Mouse (Mus musculus) midbrain, embryonic 10.5 days (tissue): ENCODE measurements at regions not wholly inside any gene's neighbourhood (a gene's known extent, or its start where the extent isn't known, plus 50 kb on each side); places are given as distances from the start of the nearest gene placed in this dataset.

Source experiments
- DNase-seq: peaks from one replicate; pipeline ENCODE4 v3.0.0-alpha.2; 2017; ENCODE audit warnings: low spot score
- H3K27ac ChIP-seq: fragments of 300-500 bp; sonication (generic); replicated peaks from 2 replicates; pipeline ENCODE4 v1.5.1; 2016; ENCODE audit warnings: mild to moderate bottlenecking
- H3K27me3 ChIP-seq: fragments of 300-500 bp; sonication (generic); 2 replicates; pipeline ENCODE4 v1.6.1; 2016; ENCODE audit warnings: low read depth, mild to moderate bottlenecking; ENCODE audit not compliant: poor library complexity, severe bottlenecking
- H3K36me3 ChIP-seq: fragments of 300-500 bp; sonication (generic); 2 replicates; pipeline ENCODE4 v1.6.1; 2016; ENCODE audit warnings: mild to moderate bottlenecking, moderate library complexity
- H3K4me1 ChIP-seq: fragments of 300-500 bp; sonication (generic); 2 replicates; pipeline ENCODE4 v1.6.1; 2016
- H3K4me3 ChIP-seq: fragments of 300-500 bp; sonication (generic); 2 replicates; pipeline ENCODE4 v1.5.1; 2016; ENCODE audit warnings: mild to moderate bottlenecking, moderate library complexity
- H3K9me3 ChIP-seq: fragments of 300-500 bp; sonication (generic); replicated peaks from 2 replicates; pipeline ENCODE4 v1.6.1; 2016; ENCODE audit warnings: mild to moderate bottlenecking
- WGBS: fragments of 180-500 bp; shearing (Covaris S2); methylation state at CpG from one replicate; pipeline ENCODE4 v1.1.7; 2016; 5-methylcytosine and 5-hydroxymethylcytosine counted together

- WGBS = 89% methylated on average over 21 of the region's 21 CpGs
- Histone ChIP-seq H3K9me3 (no peaks in the 10 kb centered on the region), H3K27me3 (no peaks in the 10 kb centered on the region), H3K4me3 (no peak overlapping the region), H3K36me3 (no peaks in the 10 kb centered on the region), H3K27ac (no peak overlapping the region), H3K4me1 (peaks cover 9% of the 10 kb centered on the region; the same call in 1 of the 2 replicates)
- DNase-seq = no peak
Measured at GRCm38 (mm10) chr5:148624649-148625405, 72.2 kb upstream of the Ubl3 start.

- H3K27ac ChIP-seq = no peak overlapping the region
- H3K36me3 ChIP-seq = no peaks in the 10 kb centered on the region
- DNase-seq = no peak
- no peak overlapping the region for H3K4me3 ChIP-seq
- H3K4me1 ChIP-seq = peaks cover 14% of the 10 kb centered on the region
- H3K9me3 ChIP-seq = 0 out of 2 replicates have a peak, but pooled peaks cover 4% of the 10 kb centered on the region
- H3K27me3 ChIP-seq = no peaks in the 10 kb centered on the region
- WGBS = 64% methylated on average over 10 of the region's 10 CpGs
Measured at GRCm38 (mm10) chr5:148620895-148621786, 68.6 kb upstream of the Ubl3 start.

- Histone ChIP-seq H3K9me3 (0 out of 2 replicates have a peak, but pooled peaks cover 4% of the 10 kb centered on the region), H3K36me3 (no peaks in the 10 kb centered on the region), H3K4me1 (peaks cover 19% of the 10 kb centered on the region), H3K4me3 (no peak overlapping the region), H3K27me3 (no peaks in the 10 kb centered on the region), H3K27ac (no peak overlapping the region)
- WGBS = 93% methylated on average over 2 of the region's 2 CpGs
- DNase-seq = no peak
Measured at GRCm38 (mm10) chr5:148619917-148620316, 67.3 kb upstream of the Ubl3 start.

- Histone ChIP-seq H3K9me3 (0 out of 2 replicates have a peak, but pooled peaks cover 4% of the 10 kb centered on the region), H3K4me3 (no peak overlapping the region), H3K27ac (peak overlapping the region; percentile 65), H3K4me1 (peaks cover 15% of the 10 kb centered on the region), H3K36me3 (no peaks in the 10 kb centered on the region), H3K27me3 (no peaks in the 10 kb centered on the region)
- DNase-seq = no peak
- WGBS = 83% methylated on average over 3 of the region's 3 CpGs
Measured at GRCm38 (mm10) chr5:148616426-148616825, 63.8 kb upstream of the Ubl3 start.

GRCm38 (mm10) chr5:148615706-148616366 is 63.2 kb upstream of the Ubl3 start:
- 0 out of 2 replicates have a peak, but pooled peaks cover 4% of the 10 kb centered on the region for H3K9me3 ChIP-seq
- H3K36me3 ChIP-seq = no peaks in the 10 kb centered on the region
- WGBS = 69% methylated on average over 10 of the region's 10 CpGs
- peaks cover 12% of the 10 kb centered on the region for H3K4me1 ChIP-seq
- H3K27me3 ChIP-seq = no peaks in the 10 kb centered on the region
- H3K4me3 ChIP-seq = no peak overlapping the region
- peak; percentile 37 for DNase-seq
- H3K27ac ChIP-seq = peak overlapping the region; percentile 65

DNA sequence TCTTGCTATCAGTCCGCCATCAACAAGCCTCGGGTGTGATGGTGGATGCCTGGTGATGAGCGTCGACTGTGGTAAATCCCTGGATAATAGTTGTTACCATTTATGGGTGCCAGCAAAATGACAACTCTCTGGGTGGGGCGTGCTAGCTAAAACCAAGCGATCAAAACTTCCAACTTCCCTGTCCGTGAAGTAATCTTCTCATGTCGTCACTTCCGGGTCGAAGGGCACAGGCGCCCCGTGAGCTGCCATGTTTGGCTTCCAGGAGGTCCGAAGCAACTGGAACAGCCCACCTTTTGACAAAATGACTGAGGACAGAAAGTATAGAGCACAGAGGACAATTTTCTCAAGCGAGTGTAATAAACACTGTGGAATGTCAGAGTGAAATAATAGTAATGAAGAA is 62.5 kb upstream of the Ubl3 start:
- Histone ChIP-seq H3K4me3 (no peak overlapping the region), H3K36me3 (no peaks in the 10 kb centered on the region), H3K27ac (no peak overlapping the region), H3K9me3 (0 out of 2 replicates have a peak, but pooled peaks cover 4% of the 10 kb centered on the region), H3K27me3 (no peaks in the 10 kb centered on the region), H3K4me1 (peaks cover 11% of the 10 kb centered on the region)
- 96% methylated on average over 14 of the region's 14 CpGs for WGBS
- no peak for DNase-seq

DNA sequence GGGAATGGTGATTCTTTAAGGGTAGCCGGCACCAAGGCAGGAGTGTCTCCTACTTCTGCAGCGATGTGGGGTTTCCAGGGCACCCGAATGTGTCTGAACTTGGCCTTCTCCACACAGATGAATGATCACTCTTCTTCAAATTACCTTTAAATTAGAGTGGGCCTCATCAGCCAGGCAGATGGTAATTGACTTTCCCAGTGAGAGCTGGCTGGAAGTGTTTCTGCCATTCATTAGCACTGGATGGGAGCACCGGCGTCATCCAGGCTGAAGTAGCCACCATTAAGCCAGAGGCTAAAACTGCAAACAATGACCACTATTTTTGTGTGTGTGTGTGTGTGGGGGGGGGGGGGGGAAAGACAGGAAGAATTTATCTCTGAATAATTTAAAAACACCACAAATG is 58.7 kb upstream of the Ubl3 start:
- H3K4me3 ChIP-seq = no peak overlapping the region
- no peak for DNase-seq
- H3K27me3 ChIP-seq = no peaks in the 10 kb centered on the region
- H3K27ac ChIP-seq = no peak overlapping the region
- no peaks in the 10 kb centered on the region for H3K9me3 ChIP-seq
- WGBS = 82% methylated on average over 5 of the region's 5 CpGs
- no peaks in the 10 kb centered on the region for H3K36me3 ChIP-seq
- peaks cover 28% of the 10 kb centered on the region for H3K4me1 ChIP-seq

DNA sequence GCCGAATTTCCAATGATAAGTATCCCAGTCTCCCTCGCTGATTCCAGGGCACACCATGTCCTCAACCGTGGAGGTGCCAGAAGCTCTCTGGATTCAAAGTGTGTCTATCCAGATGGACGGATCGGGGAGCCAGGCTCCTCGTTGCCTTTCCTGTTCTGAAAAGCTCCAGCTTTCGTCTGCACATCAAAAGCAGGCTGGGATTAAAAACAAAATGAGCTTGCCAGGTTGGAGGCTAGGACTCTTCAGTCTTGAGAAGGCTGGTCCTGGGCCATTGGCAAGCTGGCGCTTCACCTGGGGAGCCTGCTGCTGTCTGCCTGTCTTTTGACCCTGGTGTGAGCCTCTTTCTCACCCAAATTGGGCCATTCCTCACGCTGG is 56.9 kb upstream of the Ubl3 start:
- 79% methylated on average over 9 of the region's 9 CpGs for WGBS
- Histone ChIP-seq H3K27ac (no peak overlapping the region), H3K27me3 (no peaks in the 10 kb centered on the region), H3K4me3 (no peak overlapping the region), H3K4me1 (peaks cover 20% of the 10 kb centered on the region), H3K36me3 (no peaks in the 10 kb centered on the region), H3K9me3 (no peaks in the 10 kb centered on the region)
- no peak for DNase-seq

DNA sequence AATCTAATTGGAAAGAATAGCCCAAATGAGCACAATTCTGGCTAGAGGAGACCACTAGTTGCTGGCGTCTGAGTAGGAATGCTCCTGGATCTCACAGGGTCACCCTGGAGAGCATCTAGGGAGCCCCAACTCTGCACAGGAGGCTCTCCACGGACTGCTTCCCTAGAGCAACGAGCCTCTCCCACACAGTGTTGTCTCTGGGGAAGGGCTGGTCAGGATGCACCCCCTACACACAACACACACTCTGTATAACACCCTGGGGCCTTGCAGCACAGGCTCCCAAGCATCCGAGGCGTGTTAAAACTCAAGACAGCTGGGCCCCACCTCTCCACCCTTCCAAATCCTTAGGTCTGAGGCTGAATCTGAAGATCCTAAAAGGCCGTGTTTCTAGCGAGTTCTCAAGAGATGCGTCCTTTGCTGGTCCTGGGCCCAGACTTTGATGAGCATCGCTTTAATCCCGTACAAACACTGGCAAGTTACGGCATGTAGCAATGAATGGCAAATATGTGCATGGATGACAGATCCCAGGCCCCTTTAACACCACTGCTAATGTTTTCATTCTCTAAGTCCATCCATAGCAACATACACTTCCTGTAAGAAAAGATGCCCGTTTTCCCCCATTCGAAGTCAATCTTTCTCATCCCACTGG is 56.4 kb upstream of the Ubl3 start:
- no peaks in the 10 kb centered on the region for H3K27me3 ChIP-seq
- H3K9me3 ChIP-seq = no peaks in the 10 kb centered on the region
- H3K36me3 ChIP-seq = no peaks in the 10 kb centered on the region
- WGBS = 83% methylated on average over 13 of the region's 13 CpGs
- H3K4me3 ChIP-seq = no peak overlapping the region
- no peak for DNase-seq
- H3K4me1 ChIP-seq = peaks cover 20% of the 10 kb centered on the region
- peak overlapping the region; percentile 42; the same call in 1 of the 2 replicates for H3K27ac ChIP-seq

DNA sequence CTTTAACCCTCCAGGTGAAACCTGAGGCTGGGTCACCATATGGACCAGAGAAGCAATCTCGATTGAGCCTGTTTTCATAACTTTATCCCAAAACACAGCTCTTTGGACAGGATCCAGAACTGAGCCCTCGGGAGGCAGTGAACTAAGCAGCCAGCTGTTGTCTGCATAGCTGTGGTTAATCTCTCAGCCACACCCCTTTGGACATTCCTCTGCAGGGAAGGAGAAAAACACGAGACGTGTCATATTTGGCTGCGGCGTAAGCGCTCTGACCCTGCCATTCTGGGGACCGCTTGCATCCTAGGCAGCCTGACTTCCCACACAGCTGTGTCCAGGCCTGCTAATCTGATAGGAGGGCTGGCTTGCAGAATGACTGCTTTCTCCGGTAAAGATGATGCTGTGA is 55.6 kb upstream of the Ubl3 start:
- Histone ChIP-seq H3K36me3 (no peaks in the 10 kb centered on the region), H3K4me3 (no peak overlapping the region), H3K27me3 (no peaks in the 10 kb centered on the region), H3K4me1 (peaks cover 20% of the 10 kb centered on the region), H3K9me3 (no peaks in the 10 kb centered on the region), H3K27ac (peak overlapping the region; percentile 20; the same call in 1 of the 2 replicates)
- 52% methylated on average over 9 of the region's 9 CpGs for WGBS
- no peak for DNase-seq

- H3K9me3 ChIP-seq = no peaks in the 10 kb centered on the region
- WGBS = 94% methylated on average over 8 of the region's 8 CpGs
- H3K27me3 ChIP-seq = no peaks in the 10 kb centered on the region
- H3K4me1 ChIP-seq = peaks cover 20% of the 10 kb centered on the region
- no peak for DNase-seq
- no peak overlapping the region for H3K27ac ChIP-seq
- H3K36me3 ChIP-seq = no peaks in the 10 kb centered on the region
- H3K4me3 ChIP-seq = no peak overlapping the region
Measured at GRCm38 (mm10) chr5:148605730-148606129, 53.1 kb upstream of the Ubl3 start.
